Mouse (Mus musculus) kidney, embryonic 16.5 days (tissue): ENCODE measurements at regions not wholly inside any gene's neighbourhood (a gene's known extent, or its start where the extent isn't known, plus 50 kb on each side); places are given as distances from the start of the nearest gene placed in this dataset.

Experiments
- ATAC-seq: fragments of 200-750 bp; cut with Nextera tagmentation; 2 replicates; pipeline ENCODE4 v1.8.0; 2017; ENCODE audit warnings: moderate TSS enrichment; ENCODE audit not compliant: low FRiP score, low TSS enrichment
- H3K27ac ChIP-seq: fragments of 300-500 bp; sonication (generic); 2 replicates; pipeline ENCODE4 v1.5.1; 2014; ENCODE audit warnings: low read length
- H3K27me3 ChIP-seq: fragments of 300-500 bp; sonication (generic); 2 replicates; pipeline ENCODE4 v1.6.1; 2014; ENCODE audit warnings: low read length, control low read depth, mixed read lengths; ENCODE audit not compliant: insufficient read depth
- H3K36me3 ChIP-seq: fragments of 300-500 bp; sonication (generic); 2 replicates; pipeline ENCODE4 v1.6.1; 2014; ENCODE audit warnings: low read length, control low read depth, mixed read lengths; ENCODE audit not compliant: insufficient read depth
- H3K4me1 ChIP-seq: fragments of 300-500 bp; sonication (generic); 2 replicates; pipeline ENCODE4 v1.6.1; 2014; ENCODE audit warnings: low read length, control low read depth, mixed read lengths; ENCODE audit not compliant: insufficient read depth
- H3K4me2 ChIP-seq: fragments of 300-500 bp; sonication (generic); replicated peaks from 2 replicates; pipeline ENCODE4 v1.6.1; 2014; ENCODE audit warnings: low read depth, low read length
- H3K4me3 ChIP-seq: fragments of 300-500 bp; sonication (generic); 2 replicates; pipeline ENCODE4 v1.5.1; 2014; ENCODE audit warnings: mild to moderate bottlenecking, low read length
- H3K9ac ChIP-seq: fragments of 300-500 bp; sonication (generic); replicated peaks from 2 replicates; pipeline ENCODE4 v1.6.1; 2014; ENCODE audit warnings: low read length
- H3K9me3 ChIP-seq: fragments of 300-500 bp; sonication (generic); 2 replicates; pipeline ENCODE4 v1.6.1; 2016; ENCODE audit warnings: low read length, control low read depth
- WGBS: fragments of 180-500 bp; shearing (Covaris S2); extraction: QIAGEN DNeasy Blood & Tissue Kit; methylation state at CpG from one replicate; pipeline ENCODE4 v1.1.7; 2014; 5-methylcytosine and 5-hydroxymethylcytosine counted together

DNA sequence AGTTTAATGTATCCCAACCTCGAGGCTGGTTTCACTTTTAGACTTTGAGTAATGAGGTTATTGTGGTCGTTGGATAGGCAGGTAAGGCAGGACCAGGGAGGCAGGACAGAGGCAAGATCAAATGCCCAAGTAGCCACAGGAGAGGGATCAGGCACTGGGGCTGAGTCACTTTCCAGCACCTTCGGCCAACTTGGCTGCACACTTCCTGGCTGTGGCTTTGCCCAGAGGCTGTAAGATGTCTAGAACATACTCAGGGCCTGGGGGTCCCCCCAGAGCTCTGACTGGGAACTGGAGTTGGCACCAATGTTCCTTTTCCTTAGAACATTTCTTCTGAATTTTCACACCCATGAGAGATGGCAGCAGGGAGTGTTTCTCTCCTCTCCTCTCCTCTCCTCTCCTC is 71.7 kb upstream of the Rxra start:
- WGBS = 31% methylated on average over 3 of the region's 3 CpGs
- Histone ChIP-seq H3K36me3 (no peaks in the 10 kb centered on the region), H3K4me1 (no peaks in the 10 kb centered on the region), H3K9ac (no peak overlapping the region), H3K27me3 (no peaks in the 10 kb centered on the region), H3K4me3 (no peak overlapping the region), H3K9me3 (no peaks in the 10 kb centered on the region), H3K4me2 (no peak overlapping the region), H3K27ac (no peak overlapping the region)
- ATAC-seq = no peak

DNA sequence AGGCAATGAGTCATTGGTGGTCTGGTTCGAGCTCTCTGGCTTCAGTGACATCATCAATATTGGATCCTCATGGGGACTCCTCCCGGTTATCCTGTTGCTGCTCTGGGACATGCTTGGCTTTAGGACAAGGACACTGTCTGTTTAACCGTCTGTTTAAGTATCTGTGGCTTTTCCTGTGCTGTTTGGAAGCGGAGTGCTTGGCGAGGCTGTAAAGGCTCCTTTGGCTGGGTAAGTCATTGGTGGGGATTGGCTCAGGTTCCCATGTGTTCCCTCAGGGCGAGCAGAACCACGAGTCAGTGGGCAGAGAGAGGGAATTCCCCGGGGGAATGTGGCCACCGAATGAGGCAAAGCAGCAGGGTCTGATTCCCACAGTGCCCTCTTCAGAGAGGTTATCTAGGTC is 69.4 kb upstream of the Rxra start:
- Histone ChIP-seq H3K9ac (no peak overlapping the region), H3K4me3 (no peak overlapping the region), H3K36me3 (no peaks in the 10 kb centered on the region), H3K4me1 (no peaks in the 10 kb centered on the region), H3K9me3 (no peaks in the 10 kb centered on the region), H3K27me3 (no peaks in the 10 kb centered on the region), H3K27ac (no peak overlapping the region), H3K4me2 (no peak overlapping the region)
- 78% methylated on average over 9 of the region's 9 CpGs for WGBS
- no peak for ATAC-seq

DNA sequence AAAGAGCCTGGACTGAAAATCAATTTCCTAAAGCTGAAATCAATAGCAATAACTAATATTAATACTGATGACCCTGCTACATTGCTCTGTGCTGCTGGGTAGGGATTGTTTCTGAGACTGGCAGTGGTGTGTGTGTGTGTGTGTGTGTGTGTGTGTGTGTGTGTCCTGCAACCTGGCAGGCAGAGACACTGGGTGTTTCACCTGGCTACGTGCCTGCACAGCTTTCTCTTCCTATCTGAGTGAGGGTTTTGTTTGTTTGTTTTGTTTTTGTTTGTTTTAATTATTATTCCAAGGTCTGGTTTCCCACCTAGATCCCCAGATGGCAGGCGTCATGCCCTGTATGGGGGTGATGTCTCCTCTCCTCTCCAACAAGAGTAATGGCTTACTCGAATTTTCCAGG is 54.5 kb upstream of the Rxra start:
- no peak overlapping the region for H3K9ac ChIP-seq
- no peaks in the 10 kb centered on the region for H3K27me3 ChIP-seq
- WGBS = 61% methylated on average over 3 of the region's 3 CpGs
- no peak overlapping the region for H3K27ac ChIP-seq
- H3K9me3 ChIP-seq = no peaks in the 10 kb centered on the region
- no peaks in the 10 kb centered on the region for H3K36me3 ChIP-seq
- ATAC-seq = no peak
- H3K4me2 ChIP-seq = no peak overlapping the region
- H3K4me3 ChIP-seq = no peak overlapping the region
- peaks cover 7% of the 10 kb centered on the region; the same call in 1 of the 2 replicates for H3K4me1 ChIP-seq

DNA sequence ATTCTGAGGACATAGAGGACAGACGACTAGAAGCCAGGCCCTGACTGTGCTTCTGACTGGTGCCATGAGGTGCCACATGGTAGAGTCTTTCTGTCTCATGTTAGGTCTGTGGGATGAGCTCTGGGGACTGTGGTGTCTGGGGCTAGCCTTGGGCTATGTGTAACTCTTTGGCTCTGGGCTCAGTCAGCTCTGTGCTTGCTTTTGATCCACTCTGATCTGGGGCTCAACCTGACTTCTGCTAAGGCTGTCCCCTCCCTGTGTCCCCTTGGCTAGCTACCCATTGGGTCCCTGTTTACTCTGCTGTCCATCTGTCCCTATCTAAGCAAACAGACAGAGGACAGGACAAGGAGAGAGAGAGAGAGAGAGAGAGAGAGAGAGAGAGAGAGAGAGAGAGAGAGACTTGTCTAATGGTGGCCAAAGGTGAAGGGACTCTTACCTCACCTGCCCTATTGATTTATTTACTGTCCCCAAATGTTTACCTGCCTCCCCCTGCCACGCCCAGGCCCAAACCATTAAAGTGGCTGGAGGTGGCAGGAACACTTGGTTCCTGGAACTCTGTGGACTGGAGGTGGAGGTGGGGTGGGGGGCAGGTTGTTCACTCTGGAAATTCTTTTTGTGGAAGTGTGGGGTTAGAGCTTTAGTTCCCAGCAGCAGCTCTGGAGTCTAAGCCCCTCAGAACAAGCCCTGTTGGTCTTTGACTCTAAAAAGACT is 51.4 kb upstream of the Rxra start:
- peaks cover 7% of the 10 kb centered on the region; the same call in 1 of the 2 replicates for H3K4me1 ChIP-seq
- WGBS = 72% methylated on average over 2 of the region's 2 CpGs
- no peak overlapping the region for H3K4me2 ChIP-seq
- no peak overlapping the region for H3K27ac ChIP-seq
- no peaks in the 10 kb centered on the region for H3K36me3 ChIP-seq
- H3K9ac ChIP-seq = no peak overlapping the region
- ATAC-seq = no peak
- no peak overlapping the region for H3K4me3 ChIP-seq
- no peaks in the 10 kb centered on the region for H3K9me3 ChIP-seq
- H3K27me3 ChIP-seq = no peaks in the 10 kb centered on the region
